Mouse (Mus musculus) CH12.LX (cell line): Measurements from ENCODE around the gene Nup62.

Experiments used
- CHD2 ChIP-seq: IDR thresholded peaks from 2 replicates; pipeline ENCODE4 v1.6.1; 2011; ENCODE audit warnings: low read length, improper control_type of control experiment
- CTCF ChIP-seq, 2 experiments: IDR thresholded peaks in 1 of 2; conservative IDR thresholded peaks in 1 of 2; 2 replicates each; pipeline ENCODE4 v1.5.1; 2011 to 2012; ENCODE audit warnings: low read depth in 2 of 2, low read length in 2 of 2, improper control_type of control experiment in 1 of 2, inconsistent platforms in 1 of 2, mild to moderate bottlenecking in 1 of 2, moderate library complexity in 1 of 2
- TCF12 ChIP-seq: IDR thresholded peaks from 2 replicates; pipeline ENCODE4 v1.6.1; 2014; ENCODE audit warnings: low read depth, mild to moderate bottlenecking, inconsistent platforms, low read length, improper control_type of control experiment
- ZNF384 ChIP-seq: IDR thresholded peaks from 2 replicates; pipeline ENCODE4 v1.6.1; 2012; ENCODE audit warnings: low read depth, low read length, improper control_type of control experiment, inconsistent platforms

- no peak for TF ChIP-seq TCF12
- no peak for TF ChIP-seq CTCF (conservative IDR thresholded peaks at IDR 0.05 in 1 of 2, IDR thresholded peaks at IDR 0.05 in 1 of 2; ENCODE audit: low read depth in 2 of 2, low read length in 2 of 2)
- TF ChIP-seq CHD2, result no peak
- no peak for TF ChIP-seq ZNF384
Measured at GRCm38 (mm10) chr7:44776849-44777498, 38.9 kb upstream of the Nup62 start.
